Mouse (Mus musculus): ENCODE data around the gene Tsc2. TPM values are rescaled to one million over a fixed set of nuclear protein-coding genes. Genes with fewer than 3 reads are reported as not detected.
A peak's percentile ranks its signal among the peaks of the same experiment; 100 is the strongest.

The Tsc2 gene
- total and polyA plus RNA-seq, 3 experiments: 104 to 178 (median 110) TPM

DNA sequence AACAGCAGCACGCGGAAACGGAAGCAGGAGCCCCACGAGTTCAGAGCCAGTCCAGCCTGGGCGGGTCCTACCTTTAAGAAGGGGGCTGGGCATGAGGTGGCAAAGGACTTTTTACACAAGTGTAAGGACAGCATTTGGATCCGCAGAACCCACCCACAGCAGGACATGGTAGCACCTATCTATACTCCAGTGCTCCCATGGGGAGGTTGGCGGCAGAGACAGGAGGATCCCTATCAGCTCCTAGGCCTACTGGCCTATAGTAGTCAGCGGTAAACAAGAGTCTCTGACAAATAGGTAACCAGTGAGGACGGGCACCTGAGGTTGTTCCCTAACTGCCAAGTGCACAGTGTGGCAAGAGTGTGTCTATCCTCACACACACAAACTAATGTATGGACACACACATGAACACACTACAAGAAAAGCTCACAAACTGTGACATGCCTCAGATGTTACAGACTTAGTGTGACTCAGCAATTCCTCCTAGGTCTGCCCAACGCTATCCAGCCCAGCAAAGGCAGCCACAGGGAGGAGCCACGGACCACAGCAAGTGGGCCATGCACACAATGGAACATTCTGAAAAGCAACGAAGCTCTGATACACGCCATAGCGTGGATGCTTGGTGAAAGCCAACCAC, 14.8 kb downstream of the Tsc2 start:
- intact Hi-C loops (cut with DNase I): no loop called here
- no peak for DNase-seq
- no peaks in the 10 kb centered on the region for H3K27me3 ChIP-seq (ENCODE audit: control insufficient read depth, insufficient read depth, low read length)
- no peaks in the 10 kb centered on the region for H3K36me3 ChIP-seq (ENCODE audit: control insufficient read depth, insufficient read depth, low read length)
- WGBS: 77% methylated on average over 14 of the region's 14 CpGs
- H3K79me2 ChIP-seq (replicated peaks; ENCODE audit: control insufficient read depth, insufficient read depth, low read length): no peaks in the 10 kb centered on the region
- no peak overlapping the region for H3K27ac ChIP-seq
- H3K4me1 ChIP-seq (ENCODE audit: control insufficient read depth, insufficient read depth, low read length): no peaks in the 10 kb centered on the region
- no peak overlapping the region for H3K9ac ChIP-seq (ENCODE audit: low read depth, low read length)
- no peak overlapping the region for H3K4me3 ChIP-seq
- TF ChIP-seq EP300 (IDR thresholded peaks at IDR 0.05; ENCODE audit: insufficient read depth, low read depth, low read length) (no peak), CTCF (IDR thresholded peaks at IDR 0.05) (peak; percentile 40)

GRCm38 (mm10) chr17:24610711-24611110, 21.7 kb downstream of the Tsc2 start:
- Histone ChIP-seq H3K4me1 (ENCODE audit: control insufficient read depth, insufficient read depth, low read length) (no peaks in the 10 kb centered on the region), H3K9ac (ENCODE audit: low read depth, low read length) (no peak overlapping the region), H3K79me2 (replicated peaks; ENCODE audit: control insufficient read depth, insufficient read depth, low read length) (no peaks in the 10 kb centered on the region), H3K27ac (no peak overlapping the region), H3K4me3 (no peak overlapping the region), H3K36me3 (ENCODE audit: control insufficient read depth, insufficient read depth, low read length) (no peaks in the 10 kb centered on the region), H3K27me3 (ENCODE audit: control insufficient read depth, insufficient read depth, low read length) (no peaks in the 10 kb centered on the region)
- WGBS: 30% methylated on average over 2 of the region's 2 CpGs
- TF ChIP-seq EP300 (IDR thresholded peaks at IDR 0.05; ENCODE audit: insufficient read depth, low read depth, low read length) (no peak), POLR2A (IDR thresholded peaks at IDR 0.05; ENCODE audit: insufficient read depth, low read depth, low read length) (no peak), CTCF (IDR thresholded peaks at IDR 0.05) (no peak)
- intact Hi-C loops (cut with DNase I): no loop called here
- DNase-seq: no peak

DNA sequence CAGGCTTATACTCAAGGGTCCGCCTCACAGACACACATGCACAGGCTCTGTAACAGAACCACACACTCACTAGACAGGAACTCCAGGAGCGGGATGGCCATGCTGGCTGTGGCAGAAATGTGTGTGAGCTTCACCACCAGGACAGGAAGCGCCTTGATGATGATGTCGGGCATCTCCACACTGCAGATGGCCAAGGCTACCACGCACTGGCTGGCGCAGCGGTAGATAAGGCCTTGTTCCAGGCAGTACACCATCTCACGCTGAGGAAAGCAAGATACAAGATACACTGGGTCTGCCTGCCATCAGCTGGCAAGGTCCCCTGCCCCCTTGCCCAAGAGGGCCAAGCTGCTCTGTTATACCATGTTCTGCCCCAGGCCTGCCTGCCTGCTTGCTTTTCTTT, 23.6 kb downstream of the Tsc2 start:
- 85% methylated on average over 8 of the region's 8 CpGs for WGBS
- Histone ChIP-seq H3K4me3 (no peak overlapping the region), H3K4me1 (ENCODE audit: control insufficient read depth, insufficient read depth, low read length) (no peaks in the 10 kb centered on the region), H3K79me2 (replicated peaks; ENCODE audit: control insufficient read depth, insufficient read depth, low read length) (no peaks in the 10 kb centered on the region), H3K27me3 (ENCODE audit: control insufficient read depth, insufficient read depth, low read length) (no peaks in the 10 kb centered on the region), H3K27ac (no peak overlapping the region), H3K36me3 (ENCODE audit: control insufficient read depth, insufficient read depth, low read length) (no peaks in the 10 kb centered on the region), H3K9ac (ENCODE audit: low read depth, low read length) (no peak overlapping the region)
- no peak for DNase-seq
- TF ChIP-seq CTCF (IDR thresholded peaks at IDR 0.05): no peak
- no peak for TF ChIP-seq EP300 (IDR thresholded peaks at IDR 0.05; ENCODE audit: insufficient read depth, low read depth, low read length)
- TF ChIP-seq POLR2A (IDR thresholded peaks at IDR 0.05; ENCODE audit: insufficient read depth, low read depth, low read length): no peak
- intact Hi-C loops (cut with DNase I): no loop called here

DNA sequence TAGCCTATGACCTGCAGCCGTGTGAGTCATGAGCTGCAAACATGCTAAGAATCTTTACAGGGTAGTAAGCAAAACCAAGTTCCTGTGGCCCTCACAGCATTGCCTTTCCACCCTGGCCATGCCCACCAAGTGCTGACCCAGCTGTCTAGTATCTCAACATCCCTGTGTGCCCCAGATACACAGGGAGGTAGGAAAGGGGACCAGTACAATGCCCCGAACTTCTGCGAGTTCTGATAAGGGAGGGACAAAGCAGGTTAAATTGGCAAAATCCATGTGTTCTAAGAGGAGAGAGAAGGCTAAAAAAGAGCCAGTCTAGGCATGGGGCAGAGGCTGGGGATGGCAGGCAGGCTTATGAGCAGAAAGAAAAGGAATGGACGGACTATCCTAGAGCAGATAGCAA, 24.1 kb downstream of the Tsc2 start:
- intact Hi-C loops (cut with DNase I): no loop called here
- Histone ChIP-seq H3K79me2 (replicated peaks; ENCODE audit: control insufficient read depth, insufficient read depth, low read length) (no peaks in the 10 kb centered on the region), H3K9ac (ENCODE audit: low read depth, low read length) (no peak overlapping the region), H3K27ac (no peak overlapping the region), H3K27me3 (ENCODE audit: control insufficient read depth, insufficient read depth, low read length) (no peaks in the 10 kb centered on the region), H3K36me3 (ENCODE audit: control insufficient read depth, insufficient read depth, low read length) (no peaks in the 10 kb centered on the region), H3K4me3 (no peak overlapping the region), H3K4me1 (ENCODE audit: control insufficient read depth, insufficient read depth, low read length) (no peaks in the 10 kb centered on the region)
- 84% methylated on average over 4 of the region's 4 CpGs for WGBS
- no peak for DNase-seq
- TF ChIP-seq EP300 (IDR thresholded peaks at IDR 0.05; ENCODE audit: insufficient read depth, low read depth, low read length) (no peak), CTCF (IDR thresholded peaks at IDR 0.05) (no peak), POLR2A (IDR thresholded peaks at IDR 0.05; ENCODE audit: insufficient read depth, low read depth, low read length) (no peak)

DNA sequence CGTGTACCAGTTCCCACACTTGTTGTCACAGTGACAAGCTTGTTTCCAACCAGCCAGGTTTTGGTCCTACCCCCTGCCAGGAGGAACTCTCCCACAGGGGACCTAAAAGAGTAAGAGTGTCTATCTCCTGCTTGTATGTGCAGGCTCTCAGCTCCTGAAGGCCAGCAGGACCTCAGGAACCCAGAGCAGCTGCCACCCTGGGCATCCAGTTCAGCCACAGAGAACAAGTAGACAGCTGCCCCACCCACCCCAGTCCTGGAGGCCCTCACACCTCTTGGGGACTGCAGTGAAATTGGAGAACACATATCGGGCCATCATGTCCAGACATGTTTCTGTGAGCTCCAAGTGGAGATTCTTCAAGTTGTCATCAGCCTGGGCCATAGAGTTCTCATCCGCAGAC, 27.9 kb downstream of the Tsc2 start:
- intact Hi-C loops (cut with DNase I): no loop called here
- WGBS: 81% methylated on average over 3 of the region's 3 CpGs
- no peak for DNase-seq
- Histone ChIP-seq H3K4me1 (ENCODE audit: control insufficient read depth, insufficient read depth, low read length) (no peaks in the 10 kb centered on the region), H3K79me2 (replicated peaks; ENCODE audit: control insufficient read depth, insufficient read depth, low read length) (no peaks in the 10 kb centered on the region), H3K36me3 (ENCODE audit: control insufficient read depth, insufficient read depth, low read length) (no peaks in the 10 kb centered on the region), H3K27me3 (ENCODE audit: control insufficient read depth, insufficient read depth, low read length) (no peaks in the 10 kb centered on the region), H3K9ac (ENCODE audit: low read depth, low read length) (no peak overlapping the region), H3K4me3 (no peak overlapping the region), H3K27ac (no peak overlapping the region)
- no peak for TF ChIP-seq POLR2A (IDR thresholded peaks at IDR 0.05; ENCODE audit: insufficient read depth, low read depth, low read length)
- TF ChIP-seq EP300 (IDR thresholded peaks at IDR 0.05; ENCODE audit: insufficient read depth, low read depth, low read length): no peak
- TF ChIP-seq CTCF (IDR thresholded peaks at IDR 0.05): no peak

DNA sequence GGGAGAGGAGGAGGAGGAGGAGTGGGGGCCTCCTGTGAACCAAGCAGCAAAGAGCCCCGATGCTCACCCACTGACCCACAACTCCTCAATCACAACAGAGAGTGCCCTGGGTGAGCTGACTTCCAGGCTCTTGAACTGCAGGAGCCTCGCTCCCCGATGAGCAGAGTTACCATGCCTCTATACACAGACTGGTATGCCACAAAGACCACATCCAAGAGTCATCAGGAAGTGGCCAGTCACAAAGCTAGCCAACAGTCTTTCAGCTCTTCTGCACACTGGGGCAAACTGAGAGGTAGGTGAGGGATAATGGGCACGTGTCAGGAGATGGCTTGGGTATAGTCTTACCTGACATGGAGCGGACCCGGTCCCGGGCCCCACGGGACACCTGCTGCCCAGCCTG, 28.5 kb downstream of the Tsc2 start:
- intact Hi-C loops (cut with DNase I): no loop called here
- Histone ChIP-seq H3K4me3 (no peak overlapping the region), H3K27ac (no peak overlapping the region), H3K9ac (ENCODE audit: low read depth, low read length) (no peak overlapping the region), H3K79me2 (replicated peaks; ENCODE audit: control insufficient read depth, insufficient read depth, low read length) (no peaks in the 10 kb centered on the region), H3K4me1 (ENCODE audit: control insufficient read depth, insufficient read depth, low read length) (no peaks in the 10 kb centered on the region), H3K27me3 (ENCODE audit: control insufficient read depth, insufficient read depth, low read length) (no peaks in the 10 kb centered on the region), H3K36me3 (ENCODE audit: control insufficient read depth, insufficient read depth, low read length) (no peaks in the 10 kb centered on the region)
- WGBS: 89% methylated on average over 8 of the region's 8 CpGs
- DNase-seq: no peak
- TF ChIP-seq CTCF (IDR thresholded peaks at IDR 0.05): no peak
